Mouse (Mus musculus) kidney, adult 18-20 months (tissue): ENCODE measurements around the gene Phkg1.
"Not testable (repeated sequence)": the region's sequence is repeated elsewhere in the genome, so short reads cannot be mapped to it uniquely, and the experiment has no call there.

ENCODE experiments used
- DNase-seq: peaks from one replicate; pipeline ENCODE4 v3.0.0; 2021

Phkg1 gene

DNA sequence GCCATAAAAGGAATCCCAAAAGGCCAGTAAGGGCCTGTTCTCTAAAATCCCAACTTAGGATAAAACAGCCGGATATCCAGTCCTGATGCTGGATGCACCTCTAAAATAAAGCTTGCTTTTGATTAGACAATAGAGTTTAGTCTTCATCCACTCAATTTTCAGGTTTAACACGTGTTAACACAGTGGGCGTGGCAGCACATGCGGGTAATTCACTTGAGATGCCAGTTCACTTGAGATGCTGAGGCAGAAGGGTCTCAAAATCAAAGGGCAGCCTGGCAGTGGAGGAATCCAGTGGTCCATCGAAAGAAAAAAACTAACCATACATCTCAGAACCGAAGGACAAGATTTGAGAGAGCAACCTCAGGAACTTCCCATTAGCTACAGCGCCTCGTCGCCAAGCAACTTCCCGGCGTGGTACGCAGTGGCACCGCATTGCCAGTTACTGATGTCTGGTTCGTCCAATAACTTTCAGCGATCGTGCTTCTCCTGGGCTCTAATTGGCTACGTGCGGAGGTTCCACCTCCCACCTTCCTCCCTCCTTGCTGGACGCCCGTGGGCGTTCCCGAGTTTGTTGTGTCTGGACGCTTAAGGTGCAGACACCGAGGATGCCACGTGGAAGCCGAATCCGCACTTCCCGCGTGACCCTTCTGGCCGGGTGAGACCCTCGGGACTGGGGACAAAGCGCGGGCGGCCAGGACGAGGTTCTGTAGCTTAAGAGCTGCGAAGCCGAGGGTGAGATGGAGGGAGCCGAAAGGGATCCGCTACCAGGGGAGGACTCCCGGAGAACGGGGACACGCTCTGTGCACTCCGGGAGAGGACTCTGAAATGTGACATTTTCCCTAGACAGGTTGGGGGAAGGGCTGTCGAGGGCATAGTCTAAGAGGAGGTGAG is 2.9 kb downstream of the Phkg1 start, which contains the start of gene Zbed5:
Zbed5 (plus strand) TSS at position 526 of the 891 bp plus-strand sequence.
- DNase-seq: peak; percentile 88

DNA sequence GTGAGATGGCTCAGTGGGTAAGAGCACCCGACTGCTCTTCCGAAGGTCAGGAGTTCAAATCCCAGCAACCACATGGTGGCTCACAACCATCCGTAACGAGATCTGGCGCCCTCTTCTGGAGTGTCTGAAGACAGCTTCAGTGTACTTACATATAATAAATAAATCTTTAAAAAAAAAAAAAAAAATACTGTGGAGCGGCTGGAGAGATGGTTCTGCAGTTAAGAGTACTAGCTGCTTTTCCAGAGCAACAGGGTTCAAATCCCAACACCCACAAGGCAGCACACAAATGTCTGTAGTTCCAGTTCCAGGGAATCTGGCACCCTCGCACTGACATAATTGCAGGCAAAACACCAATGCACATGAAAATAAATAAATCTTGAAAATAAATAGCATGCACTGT is 8.0 kb downstream of the Phkg1 start:
- not testable (repeated sequence) for DNase-seq

DNA sequence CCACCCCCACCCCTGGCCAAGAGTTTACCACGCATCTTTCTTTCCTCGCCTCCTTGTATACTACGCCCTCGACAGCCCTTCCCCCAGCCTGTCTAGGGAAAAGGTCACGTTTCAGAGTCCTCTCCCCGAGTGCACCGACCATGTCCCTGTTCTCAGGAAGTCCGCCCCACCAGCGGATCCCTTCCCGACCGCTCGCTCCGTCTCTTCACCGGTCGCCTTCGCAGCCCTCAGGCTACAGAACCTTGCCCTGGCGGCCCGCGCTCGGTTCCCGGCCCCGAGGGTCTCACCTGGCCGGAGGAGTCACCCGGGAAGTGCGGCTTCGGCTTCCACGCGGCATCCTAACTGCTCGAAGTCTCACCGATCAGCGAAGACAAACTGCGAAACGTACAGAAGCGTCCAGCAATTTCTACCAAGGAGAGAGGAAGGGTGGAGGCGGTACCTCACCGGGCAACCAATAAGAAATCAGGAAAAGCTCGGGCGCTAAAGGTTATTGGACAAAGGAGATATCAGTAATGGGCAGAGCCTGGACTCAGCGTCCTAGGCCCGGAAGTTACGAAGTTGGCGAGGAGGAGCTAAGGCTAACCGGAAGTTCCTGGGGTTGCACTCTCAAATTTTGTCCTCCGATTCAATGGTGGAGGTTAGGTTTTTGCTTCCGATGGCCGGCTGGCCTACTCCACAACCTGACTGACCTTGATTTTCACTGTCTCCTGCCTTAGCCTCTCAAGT is 11.3 kb downstream of the Phkg1 start, which contains the start of gene Chchd2:
Chchd2 (minus strand) TSS at position 560 of the 726 bp plus-strand sequence.
- peak; percentile 95 for DNase-seq

DNA sequence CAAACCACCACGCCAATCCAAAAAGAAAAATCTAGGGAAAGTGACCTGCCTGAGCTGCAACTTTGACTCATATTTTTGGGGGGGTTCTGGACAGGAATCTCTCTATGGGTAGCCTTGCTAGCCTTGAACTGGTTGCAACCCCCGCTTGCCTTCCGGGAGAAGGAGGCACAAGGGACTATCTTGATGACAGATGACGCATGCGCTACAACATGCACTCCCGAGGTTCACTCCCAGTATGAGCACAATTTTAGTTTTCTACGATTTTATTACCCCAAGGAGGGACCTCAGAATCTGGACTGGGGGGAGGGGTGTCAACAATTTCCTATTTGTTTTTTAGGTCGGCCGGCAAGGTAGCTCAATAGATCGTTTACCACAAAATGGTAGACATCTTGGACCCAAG is 12.1 kb downstream of the Phkg1 start:
- DNase-seq: no peak

DNA sequence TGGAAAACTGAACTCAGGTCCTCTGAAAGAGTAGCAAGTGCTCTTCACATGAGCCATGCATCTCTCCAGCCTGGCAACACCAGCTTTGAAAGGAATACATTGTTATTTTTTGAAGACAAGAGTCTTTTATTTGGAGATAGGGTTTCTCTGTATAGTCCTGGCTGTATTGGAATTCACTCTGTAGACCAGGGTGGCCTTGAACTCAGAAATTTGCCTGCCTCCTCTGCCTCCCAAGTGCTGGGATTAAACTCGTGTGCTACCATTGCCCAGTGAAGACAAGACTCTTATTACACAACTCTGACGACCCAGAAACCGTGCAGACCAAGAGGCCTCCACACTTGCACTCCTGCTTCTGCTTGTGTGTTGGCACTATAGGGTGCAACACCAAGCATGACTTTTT is 18.5 kb downstream of the Phkg1 start:
- DNase-seq: no peak

DNA sequence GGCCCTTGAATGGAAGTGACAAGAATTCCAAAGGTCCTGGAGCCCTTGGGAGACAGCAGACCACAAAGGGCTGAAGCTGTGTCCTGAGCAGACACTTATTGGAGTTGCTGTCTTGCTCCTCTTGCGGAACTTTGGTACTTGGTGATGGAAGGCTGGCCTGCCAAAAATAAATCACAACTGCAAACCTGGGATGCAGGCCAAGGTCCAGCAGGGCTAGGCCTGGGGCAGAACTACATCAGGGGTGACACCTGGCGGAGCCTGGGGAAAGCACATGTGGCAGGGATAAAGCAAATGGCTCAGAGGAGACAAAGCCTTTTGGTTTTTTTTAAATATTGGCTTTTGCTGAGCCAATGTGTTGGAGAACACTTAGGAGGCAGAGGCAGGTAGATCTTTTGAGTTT is 19.4 kb downstream of the Phkg1 start:
- DNase-seq: peak; percentile 82

DNA sequence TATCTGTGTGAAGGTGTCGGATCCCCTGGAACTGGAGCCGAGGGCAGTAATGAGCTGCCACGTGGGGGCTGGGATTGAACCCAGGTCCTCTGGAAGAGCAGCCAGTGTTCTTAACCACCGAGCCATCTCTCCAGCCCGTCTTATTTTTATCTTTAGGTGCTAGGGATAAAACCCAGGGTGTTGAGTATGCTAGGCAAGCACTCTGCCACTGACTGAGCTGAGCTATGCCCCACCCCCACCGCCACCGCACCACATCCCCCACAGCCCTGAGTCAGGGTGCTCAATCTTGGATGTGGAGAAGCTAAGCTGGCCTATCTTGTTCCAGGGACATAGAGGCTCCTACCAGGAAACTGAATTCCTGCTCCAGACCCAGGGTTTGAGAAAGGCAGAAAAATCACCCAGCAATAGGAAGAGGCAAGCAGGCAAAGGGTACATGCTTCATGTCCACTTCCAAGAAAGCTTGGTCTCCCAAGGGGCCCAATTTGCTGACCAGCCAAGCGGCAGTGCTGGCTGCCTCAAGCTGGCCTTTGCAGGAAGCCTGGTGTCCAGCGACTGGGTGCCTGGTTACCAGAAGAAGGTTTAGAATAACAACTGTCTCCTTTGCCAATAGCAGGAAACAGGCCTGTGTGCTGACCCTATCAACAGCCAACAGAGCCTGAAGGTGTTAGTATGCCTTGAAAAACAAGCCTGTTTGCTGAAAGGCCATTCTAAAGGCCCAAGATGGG is 20.5 kb downstream of the Phkg1 start:
- no peak for DNase-seq

DNA sequence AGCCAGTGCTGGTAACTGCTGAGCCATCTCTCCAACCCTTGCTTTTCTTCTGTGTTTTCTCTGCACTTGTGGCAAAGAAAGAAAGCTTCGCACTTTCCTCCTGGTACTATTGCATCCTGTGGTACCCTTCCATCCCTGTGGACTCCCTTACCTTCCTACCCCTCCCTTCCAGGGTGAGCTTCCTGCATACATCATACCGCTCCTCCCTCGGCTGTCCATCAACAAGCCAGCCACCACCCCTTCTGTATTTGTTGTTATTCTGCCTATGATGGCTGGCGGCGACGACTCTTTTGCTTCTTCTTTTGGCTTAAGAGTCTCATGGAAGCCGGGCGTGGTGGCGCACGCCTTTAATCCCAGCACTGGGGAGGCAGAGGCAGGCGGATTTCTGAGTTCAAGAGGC is 23.3 kb downstream of the Phkg1 start:
- DNase-seq: no peak

DNA sequence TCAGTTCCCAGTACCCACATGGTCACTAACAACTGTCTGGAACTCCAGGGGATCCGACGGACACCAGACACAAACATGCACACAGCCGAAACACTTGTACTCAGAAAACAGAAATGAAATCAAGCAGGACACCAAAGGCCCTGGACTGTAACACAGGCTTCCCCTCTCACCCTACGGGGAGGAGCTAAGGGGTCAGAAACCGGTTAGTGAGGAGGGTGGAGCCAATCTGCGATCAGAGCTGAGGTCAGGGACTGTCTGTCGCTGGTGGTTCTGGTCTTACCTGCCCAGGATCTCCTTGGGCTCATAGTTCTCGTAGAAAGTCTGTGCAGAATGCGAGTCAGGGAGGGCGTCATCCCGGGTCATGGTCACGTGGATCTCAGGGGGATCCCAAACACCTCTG is 24.4 kb downstream of the Phkg1 start:
- DNase-seq: no peak

DNA sequence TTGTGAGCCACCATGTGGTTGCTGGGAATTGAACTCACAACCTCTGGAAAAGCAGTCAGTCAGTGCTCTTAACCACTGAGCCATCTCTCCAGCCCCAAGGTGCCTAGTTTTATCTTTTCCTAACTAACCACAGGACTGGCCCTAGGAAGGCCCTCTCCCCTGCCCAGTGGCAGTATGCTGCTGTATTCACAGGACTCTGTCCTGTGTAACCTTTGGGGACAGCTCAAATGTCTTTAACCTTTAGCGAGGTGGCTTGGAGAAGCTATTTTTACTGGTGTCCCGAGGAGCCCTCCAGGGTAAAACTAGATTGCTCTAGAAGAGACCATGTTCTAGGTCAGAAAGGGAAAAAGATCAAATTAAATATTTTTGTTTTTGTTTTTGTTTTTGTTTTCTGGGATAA is 27.1 kb downstream of the Phkg1 start:
- DNase-seq: no peak

DNA sequence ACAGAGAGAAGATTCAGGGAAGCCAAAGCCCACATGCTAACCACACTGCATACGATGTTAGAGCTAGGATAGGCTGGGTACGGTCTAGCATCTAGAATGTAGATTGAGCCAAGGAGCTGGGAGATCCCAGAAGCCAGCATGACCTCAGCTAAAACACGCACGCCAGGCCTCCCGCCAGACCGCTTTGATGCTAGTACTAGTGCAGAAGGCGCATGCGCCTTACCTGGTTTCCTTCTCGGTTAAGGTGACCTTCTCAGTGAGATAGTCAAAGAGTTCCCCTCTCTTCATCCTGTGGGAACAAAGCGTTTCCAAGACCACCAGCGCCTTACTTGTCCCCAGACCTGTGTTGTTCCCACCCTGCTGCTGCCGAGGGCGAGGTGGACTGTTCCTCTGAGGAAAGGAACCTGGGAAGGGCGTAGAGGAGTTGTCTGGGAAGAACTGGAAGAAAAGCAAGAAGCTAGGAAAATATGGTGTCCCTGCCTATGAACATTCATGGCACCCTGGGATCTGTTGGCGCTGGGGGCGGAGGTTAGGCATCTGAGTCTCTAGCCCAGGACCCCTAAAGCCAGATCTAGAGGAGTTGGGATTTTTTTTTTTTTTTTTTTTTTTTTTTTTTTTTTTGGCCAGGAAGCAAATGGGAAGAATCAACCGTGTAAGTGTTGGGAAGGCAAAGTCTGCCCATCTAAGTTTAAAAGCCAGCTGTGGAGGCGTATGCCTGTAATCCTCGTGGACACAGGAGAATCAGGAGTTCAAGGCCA is 28.9 kb downstream of the Phkg1 start:
- no peak for DNase-seq

DNA sequence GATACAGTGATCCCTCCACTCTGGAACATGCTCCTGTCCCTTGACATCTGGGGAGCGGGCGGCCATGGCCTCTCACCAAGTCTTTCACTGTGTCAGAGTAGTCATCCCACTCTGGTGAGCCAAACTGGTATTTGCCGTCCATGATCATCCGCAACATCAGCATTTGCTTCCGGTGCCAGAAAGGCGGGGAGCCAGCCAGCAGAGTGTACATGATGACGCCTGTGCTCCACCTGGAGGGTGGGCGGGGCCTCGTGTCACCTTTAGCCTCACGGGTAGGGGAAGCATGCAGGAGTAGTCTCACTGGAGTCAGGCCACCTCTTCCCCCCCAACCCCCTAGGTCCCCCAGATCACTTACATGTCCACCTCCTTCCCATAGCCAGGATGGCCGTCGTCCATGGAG is 32.5 kb downstream of the Phkg1 start:
- DNase-seq: no peak

DNA sequence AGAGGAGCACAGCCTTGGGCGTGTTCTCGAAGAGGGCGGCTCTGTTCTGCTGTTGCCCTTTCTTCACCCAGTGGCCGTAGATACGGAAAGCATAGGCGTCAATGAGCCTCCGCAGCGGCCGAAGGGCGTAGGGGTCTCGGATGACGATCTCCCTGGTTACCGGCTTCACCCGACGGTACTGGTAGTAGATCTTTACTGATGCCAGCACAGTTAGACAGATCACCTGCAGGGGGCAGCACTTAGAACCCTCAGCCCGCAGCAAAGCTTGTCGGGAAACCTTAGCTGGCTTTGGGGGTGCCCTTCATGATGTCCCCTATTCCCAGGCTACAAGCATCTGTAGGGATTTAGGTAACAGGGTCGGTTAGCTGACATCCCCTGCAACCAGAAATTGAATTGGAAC is 33.9 kb downstream of the Phkg1 start:
- peak; percentile 58 for DNase-seq

DNA sequence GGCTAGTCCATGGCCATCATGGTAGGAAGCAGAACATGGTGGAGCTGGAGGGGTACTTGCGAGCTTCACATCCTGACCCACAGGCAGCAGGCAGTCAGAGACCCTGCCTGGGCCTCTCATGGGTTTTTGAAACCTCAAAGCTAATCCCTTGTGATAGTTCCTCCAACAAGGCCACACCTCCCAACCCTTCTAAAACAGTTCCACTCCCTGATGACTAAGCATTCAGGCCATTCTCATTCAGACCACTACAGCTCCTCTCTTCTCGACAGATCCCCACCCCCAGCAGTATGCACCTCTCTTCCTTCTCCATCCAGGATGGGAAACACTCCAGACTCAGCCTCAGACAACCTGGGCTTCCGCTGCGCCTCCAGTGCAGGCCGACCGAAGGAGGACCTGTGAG is 36.0 kb downstream of the Phkg1 start:
- no peak for DNase-seq

DNA sequence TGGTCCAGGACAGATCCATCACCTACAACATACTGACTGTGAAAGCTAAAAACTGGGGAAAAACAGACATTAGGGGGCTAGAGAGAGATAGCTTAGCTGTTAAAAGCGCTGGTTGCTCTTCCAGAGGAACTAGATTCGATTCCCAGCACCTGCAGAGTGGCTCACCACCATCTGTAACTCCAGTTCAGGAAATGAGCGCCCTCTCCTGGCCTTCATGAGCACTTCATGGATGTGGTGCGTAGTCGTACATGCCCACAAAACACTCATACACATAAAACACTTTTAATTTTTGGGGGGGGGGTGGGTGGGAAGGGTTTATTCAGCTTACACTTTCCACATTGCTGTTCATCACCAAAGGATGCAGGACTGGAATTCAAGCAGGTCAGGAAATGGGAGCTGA is 41.9 kb downstream of the Phkg1 start:
- no peak for DNase-seq

DNA sequence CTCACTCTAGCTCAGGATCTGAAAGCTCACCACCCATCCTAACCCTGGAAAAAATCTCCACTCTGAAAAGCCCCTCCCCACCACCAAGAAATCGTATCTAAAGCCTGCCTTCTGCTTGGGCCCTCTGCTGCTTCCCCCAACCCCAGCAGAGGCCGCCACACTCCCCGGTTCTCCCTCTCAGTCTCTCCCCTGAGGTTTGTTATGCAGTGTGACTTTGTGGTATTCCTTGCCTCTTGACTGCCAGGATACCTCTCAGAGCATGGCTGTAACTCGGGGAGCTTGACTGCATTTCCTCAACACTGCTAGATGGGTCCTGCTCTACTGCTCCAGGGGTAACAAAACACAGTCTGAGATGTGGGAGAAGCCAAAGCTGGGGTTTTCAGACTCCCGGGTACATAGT is 43.2 kb downstream of the Phkg1 start:
- DNase-seq: no peak

DNA sequence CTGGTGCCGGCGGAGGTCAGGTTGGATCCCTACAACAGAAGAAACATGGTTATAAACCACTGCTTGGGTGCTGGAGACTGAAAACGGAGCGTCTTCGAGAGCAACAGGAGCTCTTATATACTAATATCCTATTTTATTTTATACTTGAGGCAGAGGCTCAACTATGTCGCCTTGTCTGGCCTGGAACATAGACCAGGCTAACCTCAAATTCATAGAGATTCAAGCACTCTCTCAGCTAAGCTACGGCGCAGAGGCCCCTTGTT is 50.9 kb downstream of the Phkg1 start:
- no peak for DNase-seq

DNA sequence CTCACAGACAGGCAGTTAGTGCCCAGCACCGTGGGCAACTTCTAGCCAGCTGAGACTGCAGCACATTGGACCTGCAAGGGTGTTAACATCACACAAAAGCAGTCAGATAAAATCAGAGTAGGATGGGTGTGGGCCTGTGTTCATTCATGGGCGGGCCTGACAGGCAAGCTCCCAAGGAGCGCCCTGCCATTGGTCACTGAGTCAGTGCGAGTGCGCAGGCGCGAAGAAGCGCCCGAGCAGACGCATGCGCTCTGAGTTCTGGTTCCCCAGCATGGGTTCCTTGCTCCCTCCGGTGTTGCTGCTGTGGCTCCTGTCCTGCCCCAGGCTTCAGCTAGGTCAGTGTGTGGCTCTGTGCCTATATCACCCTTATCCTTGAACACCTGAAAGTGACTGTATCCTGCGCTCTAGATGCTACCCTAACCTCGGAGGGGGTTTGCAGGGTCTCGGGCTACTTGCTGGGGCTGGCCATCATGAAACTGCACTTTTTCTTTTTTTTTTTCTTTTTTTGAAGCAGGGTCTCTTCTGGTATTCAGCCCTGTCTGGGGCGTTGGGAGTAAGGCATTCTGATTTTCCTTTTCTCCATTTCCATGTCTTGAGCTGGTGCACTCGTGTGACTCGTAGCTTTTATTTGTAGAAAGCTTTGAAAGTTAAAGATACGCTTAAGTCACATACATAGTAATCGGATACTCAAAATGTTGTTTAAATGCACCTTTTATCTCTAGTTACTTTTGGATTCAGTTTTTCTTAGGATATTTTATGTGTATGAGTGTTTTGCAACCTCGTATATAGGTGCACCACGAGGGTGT is 51.4 kb downstream of the Phkg1 start, which contains the start of gene Sumf2:
Sumf2 (plus strand) TSS at position 235 of the 806 bp plus-strand sequence.
- peak; percentile 95 for DNase-seq

DNA sequence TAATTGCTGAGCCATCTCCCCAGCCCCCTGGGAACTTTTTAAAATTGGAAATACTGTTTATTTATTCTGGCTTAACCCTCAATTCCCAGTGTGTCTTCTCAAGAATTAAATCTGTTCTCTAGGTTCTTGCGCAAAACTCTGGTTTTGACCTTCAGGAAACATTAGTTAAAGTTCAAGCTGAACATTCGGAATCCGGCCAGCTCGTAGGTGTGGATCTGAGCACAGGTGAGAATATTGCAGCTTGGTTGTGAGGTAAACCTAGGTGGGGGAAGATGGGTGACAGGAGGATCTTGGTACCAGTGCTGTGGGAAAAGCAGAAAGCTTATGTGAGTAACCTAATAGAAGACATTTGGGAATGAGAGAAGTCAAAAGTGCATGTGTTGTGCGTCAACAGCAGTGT is 53.5 kb downstream of the Phkg1 start:
- DNase-seq: no peak
